Mouse (Mus musculus) lung, postnatal 0 days (tissue): ENCODE results near the gene Rbm34. TPM values are rescaled to one million over a fixed set of nuclear protein-coding genes. Genes with fewer than 3 reads are reported as not detected.

Experiments used
- ATAC-seq: fragments of 200-750 bp; cut with Nextera tagmentation; 2 replicates; pipeline ENCODE4 v1.8.0; 2017; ENCODE audit warnings: moderate library complexity
- DNase-seq: peaks from one replicate; pipeline ENCODE4 v3.0.0-alpha.2; 2016; ENCODE audit warnings: low spot score
- H3K27ac ChIP-seq: fragments of 300-500 bp; sonication (generic); 2 replicates; pipeline ENCODE4 v1.5.1; 2014; ENCODE audit warnings: antibody characterized with exemption, mild to moderate bottlenecking, low read length, mixed read lengths
- H3K27me3 ChIP-seq: fragments of 300-500 bp; sonication (generic); replicated peaks from 2 replicates; pipeline ENCODE4 v1.6.1; 2014; ENCODE audit warnings: low read length, mixed read lengths; ENCODE audit not compliant: insufficient read depth
- H3K36me3 ChIP-seq: fragments of 300-500 bp; sonication (generic); 2 replicates; pipeline ENCODE4 v1.6.1; 2014; ENCODE audit warnings: low read length, mixed read lengths; ENCODE audit not compliant: insufficient read depth
- H3K4me1 ChIP-seq: fragments of 300-500 bp; sonication (generic); 2 replicates; pipeline ENCODE4 v1.6.1; 2014; ENCODE audit warnings: antibody characterized with exemption, low read depth, low read length, mixed read lengths; ENCODE audit not compliant: insufficient read depth
- H3K4me2 ChIP-seq: fragments of 300-500 bp; sonication (generic); replicated peaks from 2 replicates; pipeline ENCODE4 v1.6.1; 2014; ENCODE audit warnings: low read depth, mild to moderate bottlenecking, low read length, moderate library complexity, mixed read lengths
- H3K4me3 ChIP-seq: fragments of 300-500 bp; sonication (generic); 2 replicates; pipeline ENCODE4 v1.5.1; 2014; ENCODE audit warnings: low read depth, low read length
- H3K9ac ChIP-seq: fragments of 300-500 bp; sonication (generic); replicated peaks from 2 replicates; pipeline ENCODE4 v1.6.1; 2014; ENCODE audit warnings: low read depth, mild to moderate bottlenecking
- H3K9me3 ChIP-seq: fragments of 300-500 bp; sonication (generic); 2 replicates; pipeline ENCODE4 v1.6.1; 2016; ENCODE audit warnings: low read length, mixed read lengths
- CTCF ChIP-seq: IDR thresholded peaks from 2 replicates; pipeline ENCODE4 v1.5.1; 2016; ENCODE audit warnings: antibody characterized with exemption, mild to moderate bottlenecking
- EP300 ChIP-seq: IDR thresholded peaks from 2 replicates; pipeline ENCODE4 v1.6.1; 2016; ENCODE audit warnings: antibody characterized with exemption, mild to moderate bottlenecking, control low read depth
- WGBS: fragments of 180-500 bp; shearing (Covaris S2); extraction: QIAGEN DNeasy Blood & Tissue Kit; methylation state at CpG from one replicate; pipeline ENCODE4 v1.1.7; 2014; 5-methylcytosine and 5-hydroxymethylcytosine counted together
- polyA plus RNA-seq: library from polyadenylated mRNA; unstranded; fragments of >200 nt; fragmentation: Nextera tagmentation; extraction: Ambion mirVana; gene quantifications from 2 replicates; pipeline ENCODE4 v1.2.1, GENCODE M21; 2015

Gene Rbm34
- polyA plus RNA-seq, 1 experiment from 2014 or later: 15.5 TPM

DNA sequence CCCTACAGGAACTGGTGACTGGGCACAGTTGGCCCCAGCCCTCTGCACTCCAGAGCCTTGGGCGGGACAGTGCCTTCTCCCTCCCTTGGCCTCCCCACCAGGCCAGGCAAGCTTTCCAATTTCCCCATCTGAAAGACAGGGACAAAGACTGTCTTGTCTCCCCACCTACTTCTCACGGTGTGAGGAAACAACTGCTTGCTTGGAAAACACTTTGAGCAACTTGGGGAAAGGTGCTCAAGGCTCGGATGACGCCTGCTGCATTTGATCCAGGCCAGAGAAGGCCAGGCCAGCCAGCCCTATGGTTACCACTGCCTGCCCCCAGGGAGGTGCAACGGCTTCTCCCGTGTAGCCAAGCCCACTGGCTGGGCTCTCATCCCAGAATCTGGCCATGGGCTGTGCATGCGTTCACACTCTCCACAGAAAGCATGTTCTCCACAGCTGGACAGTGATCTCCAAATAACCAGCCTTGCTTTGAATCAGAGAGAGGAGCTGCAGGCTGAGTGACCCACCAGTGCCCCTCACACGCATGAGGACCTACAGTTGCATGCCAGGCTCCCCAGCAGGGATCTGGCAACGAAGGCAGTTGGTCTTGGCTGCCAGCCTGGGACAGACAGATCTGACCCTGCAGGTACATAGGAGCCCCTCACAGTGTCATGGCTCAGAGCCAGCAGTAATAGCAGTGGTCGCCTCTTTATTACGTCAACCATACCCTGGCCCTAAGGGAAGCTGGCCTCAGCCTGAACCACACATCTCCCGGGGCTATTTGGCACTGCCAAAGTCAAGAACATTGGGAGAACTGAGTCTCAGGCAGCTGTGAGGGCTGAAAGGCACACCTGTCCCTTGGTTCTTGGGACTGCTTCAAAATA, 57.4 kb downstream of the Rbm34 start:
- peaks cover 21% of the 10 kb centered on the region for H3K4me1 ChIP-seq
- no peak overlapping the region for H3K4me2 ChIP-seq
- TF ChIP-seq CTCF: no peak
- no peak for TF ChIP-seq EP300
- no peaks in the 10 kb centered on the region for H3K36me3 ChIP-seq
- no peaks in the 10 kb centered on the region for H3K27me3 ChIP-seq
- no peaks in the 10 kb centered on the region for H3K9me3 ChIP-seq
- DNase-seq: peak; percentile 53
- H3K27ac ChIP-seq: peak overlapping the region; percentile 45
- WGBS: 33% methylated on average over 12 of the region's 12 CpGs
- H3K4me3 ChIP-seq: no peak overlapping the region
- ATAC-seq: peak; percentile 26
- no peak overlapping the region for H3K9ac ChIP-seq

GRCm38 (mm10) chr8:126909371-126909802, 61.5 kb downstream of the Rbm34 start:
- no peak overlapping the region for H3K4me3 ChIP-seq
- H3K4me1 ChIP-seq: peaks cover 8% of the 10 kb centered on the region
- ATAC-seq (peak; percentile 70), DNase-seq (peak; percentile 84)
- 31% methylated on average over 10 of the region's 10 CpGs for WGBS
- no peaks in the 10 kb centered on the region for H3K36me3 ChIP-seq
- peak overlapping the region; percentile 62 for H3K27ac ChIP-seq
- TF ChIP-seq EP300 (no peak), CTCF (no peak)
- no peak overlapping the region for H3K9ac ChIP-seq
- no peak overlapping the region for H3K4me2 ChIP-seq
- H3K27me3 ChIP-seq: no peaks in the 10 kb centered on the region
- H3K9me3 ChIP-seq: no peaks in the 10 kb centered on the region

GRCm38 (mm10) chr8:126908805-126909204, 62.1 kb downstream of the Rbm34 start:
- 68% methylated on average over 6 of the region's 6 CpGs for WGBS
- no peak overlapping the region for H3K4me2 ChIP-seq
- H3K9me3 ChIP-seq: no peaks in the 10 kb centered on the region
- no peak overlapping the region for H3K9ac ChIP-seq
- peak overlapping the region; percentile 62 for H3K27ac ChIP-seq
- no peak overlapping the region for H3K4me3 ChIP-seq
- DNase-seq (peak; percentile 64), ATAC-seq (peak; percentile 31)
- no peaks in the 10 kb centered on the region for H3K27me3 ChIP-seq
- peaks cover 6% of the 10 kb centered on the region for H3K4me1 ChIP-seq
- no peaks in the 10 kb centered on the region for H3K36me3 ChIP-seq
- no peak for TF ChIP-seq EP300
- TF ChIP-seq CTCF: peak; percentile 36

DNA sequence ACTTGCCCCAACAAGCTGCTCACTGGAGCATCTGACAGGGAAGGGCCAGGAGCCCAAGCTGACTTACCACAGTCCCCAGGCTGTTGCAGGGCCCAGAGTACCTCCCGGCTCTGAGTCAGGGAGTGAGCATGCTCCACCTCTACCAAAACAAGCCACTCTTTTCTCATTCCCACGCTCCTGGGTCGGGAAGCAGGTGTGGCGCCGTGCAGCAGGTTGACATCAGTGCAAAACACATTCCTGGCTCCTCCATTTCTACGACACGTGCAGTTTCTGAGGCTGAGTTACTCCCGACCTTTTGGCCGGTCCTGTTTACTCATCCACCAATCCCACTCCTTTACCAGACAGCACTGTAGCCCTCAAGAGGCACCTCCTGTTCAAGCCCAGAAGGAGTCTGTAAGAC, 62.9 kb downstream of the Rbm34 start:
- 56% methylated on average over 9 of the region's 9 CpGs for WGBS
- DNase-seq (peak; percentile 56), ATAC-seq (peak; percentile 54)
- Histone ChIP-seq H3K27me3 (no peaks in the 10 kb centered on the region), H3K36me3 (no peaks in the 10 kb centered on the region), H3K27ac (no peak overlapping the region), H3K4me1 (peaks cover 6% of the 10 kb centered on the region), H3K9ac (no peak overlapping the region), H3K4me3 (no peak overlapping the region), H3K4me2 (no peak overlapping the region), H3K9me3 (no peaks in the 10 kb centered on the region)
- TF ChIP-seq CTCF: no peak
- TF ChIP-seq EP300: no peak

DNA sequence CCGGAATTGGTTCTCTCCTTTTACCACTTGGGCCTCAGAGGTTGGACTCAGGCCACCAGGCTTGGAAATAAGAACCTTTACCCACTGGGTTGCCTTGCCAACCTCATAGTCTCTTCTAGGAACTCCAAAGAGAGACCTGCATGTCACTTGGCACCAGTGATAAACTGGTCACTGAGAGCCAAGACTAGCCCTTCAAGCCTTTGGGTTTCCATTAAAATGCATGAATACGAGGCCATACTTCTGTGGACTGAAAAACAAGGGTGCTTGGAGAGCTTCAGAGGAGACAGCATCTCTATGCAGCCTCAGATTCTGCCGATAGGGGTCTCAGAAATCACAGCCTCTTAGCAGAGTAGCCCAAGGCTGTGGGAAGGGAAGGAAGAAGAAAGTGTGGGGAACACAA, 63.5 kb downstream of the Rbm34 start:
- peaks cover 6% of the 10 kb centered on the region for H3K4me1 ChIP-seq
- no peak overlapping the region for H3K4me3 ChIP-seq
- ATAC-seq (no peak), DNase-seq (no peak)
- WGBS: 73% methylated on average over 3 of the region's 3 CpGs
- no peak overlapping the region for H3K9ac ChIP-seq
- TF ChIP-seq CTCF: 0 out of 2 replicates have a peak, but pooled peaks have one; percentile 11
- no peak for TF ChIP-seq EP300
- H3K36me3 ChIP-seq: no peaks in the 10 kb centered on the region
- H3K27ac ChIP-seq: no peak overlapping the region
- H3K4me2 ChIP-seq: no peak overlapping the region
- no peaks in the 10 kb centered on the region for H3K27me3 ChIP-seq
- H3K9me3 ChIP-seq: no peaks in the 10 kb centered on the region

DNA sequence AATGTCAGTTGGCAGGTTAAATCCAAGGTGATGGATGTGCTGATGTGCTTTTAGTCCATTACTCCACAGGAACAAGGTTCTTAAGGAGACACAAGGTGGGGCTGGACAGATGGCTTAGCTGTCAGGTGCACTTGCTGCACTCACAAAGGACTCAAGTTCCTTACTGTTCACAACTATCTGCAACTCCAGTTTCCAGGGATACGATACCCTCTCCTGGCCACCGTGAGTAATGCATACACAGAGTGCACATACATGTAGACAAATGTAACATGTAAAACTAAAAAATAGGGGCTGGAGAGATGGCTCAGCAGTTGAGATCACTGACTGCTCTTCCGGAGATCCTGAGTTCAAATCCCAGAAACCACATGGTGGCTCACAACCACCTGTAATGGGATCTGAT, 65.5 kb downstream of the Rbm34 start:
- 95% methylated on average over 3 of the region's 3 CpGs for WGBS
- DNase-seq: no peak
- peaks cover 6% of the 10 kb centered on the region for H3K4me1 ChIP-seq
- H3K9ac ChIP-seq: no peak overlapping the region
- no peak overlapping the region for H3K27ac ChIP-seq
- H3K9me3 ChIP-seq: no peaks in the 10 kb centered on the region
- no peak overlapping the region for H3K4me2 ChIP-seq
- TF ChIP-seq CTCF (peak; percentile 63), EP300 (no peak)
- H3K4me3 ChIP-seq: no peak overlapping the region
- no peak for ATAC-seq
- H3K36me3 ChIP-seq: no peaks in the 10 kb centered on the region
- no peaks in the 10 kb centered on the region for H3K27me3 ChIP-seq
